Mouse (Mus musculus) T-helper 2 cell (primary cell): ENCODE results near the gene Oat.

Experiments used
- in situ Hi-C: fragments of 300-600 bp; cut with MboI, MseI; formaldehyde crosslinking; loops from one replicate; pipeline ENCODE4 v1.15.1; 2025; ENCODE audit warnings: high pct_unique_total_duplicates

Gene Oat

DNA sequence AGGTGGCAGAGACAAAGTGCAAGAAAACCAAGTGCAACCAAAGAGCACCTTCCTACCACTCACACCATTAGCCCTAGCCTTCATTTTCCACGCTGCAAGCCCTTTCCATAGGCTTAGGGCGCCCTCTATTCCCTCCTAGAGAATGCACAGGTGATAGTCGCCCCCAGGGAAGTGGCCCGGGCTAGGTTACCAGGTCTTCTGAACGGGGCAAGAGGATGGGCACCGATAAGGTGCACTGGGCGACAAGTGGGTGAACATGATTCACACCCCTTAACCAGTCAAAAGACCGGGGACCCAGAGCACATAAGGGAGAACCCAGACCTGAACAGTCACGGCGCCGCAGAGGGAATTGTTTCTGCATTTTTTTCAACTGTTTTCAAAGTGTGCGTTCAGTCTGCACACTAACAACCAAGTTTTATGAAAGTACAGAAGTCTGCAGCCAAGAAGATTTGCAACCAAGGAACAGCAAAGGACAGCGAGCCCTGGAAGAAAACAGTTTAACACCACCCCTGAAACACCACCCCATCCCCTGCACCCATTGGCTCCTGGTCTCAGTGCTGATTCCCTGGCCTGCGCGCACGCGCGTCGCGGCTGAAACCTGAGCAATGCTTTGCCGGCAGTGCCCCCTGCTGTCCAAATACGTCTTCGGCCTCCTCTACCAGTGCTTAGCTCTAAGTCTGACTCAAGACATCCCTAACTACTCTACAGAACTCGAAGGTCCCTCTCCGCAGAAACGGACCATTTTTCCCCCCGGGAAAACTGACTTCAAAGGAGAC, 24.7 kb downstream of the Oat start:
- in situ Hi-C loops: no loop called here

DNA sequence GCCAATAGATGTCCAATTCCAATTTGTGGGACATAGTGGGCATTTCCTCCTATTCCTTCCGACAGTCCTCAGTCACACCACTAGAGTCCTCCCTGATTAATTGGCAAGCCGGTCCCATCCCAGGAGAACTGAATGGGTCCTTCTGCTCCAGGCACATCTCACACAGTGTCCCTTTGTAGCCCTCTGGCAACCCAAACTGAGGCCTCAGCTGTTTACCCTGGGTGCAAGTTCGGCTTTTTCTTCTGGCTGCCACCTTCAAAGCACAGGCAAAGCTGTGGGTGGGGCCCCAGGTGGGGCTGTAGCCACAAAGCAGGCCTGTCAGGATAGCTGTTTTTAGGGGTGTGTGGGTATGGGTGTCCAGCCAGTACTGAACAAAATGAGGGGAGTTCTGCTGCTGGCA, 29.1 kb downstream of the Oat start:
- in situ Hi-C loops: loop anchor here (10.0 kb wide), 1 partner anchor 322 kb away; no protein-coding TSS in a partner anchor

DNA sequence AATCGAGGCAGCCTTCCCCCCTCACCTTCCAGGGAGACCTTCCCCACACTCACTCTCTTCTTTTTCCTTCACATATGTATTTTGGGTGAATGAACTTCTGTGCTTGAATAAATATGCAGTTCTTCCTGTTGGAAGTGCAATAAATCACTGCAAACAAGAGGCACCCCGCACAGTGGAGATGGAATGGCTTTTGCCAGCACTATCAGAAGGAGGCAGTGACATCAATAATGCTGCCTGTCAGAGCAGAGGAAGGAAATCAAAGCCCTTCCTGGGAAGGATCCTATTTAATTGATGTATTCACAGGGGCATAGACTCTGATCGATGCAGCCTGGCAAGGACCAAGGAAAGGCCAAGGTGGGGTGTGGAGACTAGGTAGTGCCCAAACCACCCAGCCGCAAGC, 33.8 kb downstream of the Oat start:
- in situ Hi-C loops: loop anchor here (10.0 kb wide), 1 partner anchor 318 kb away; no protein-coding TSS in a partner anchor

DNA sequence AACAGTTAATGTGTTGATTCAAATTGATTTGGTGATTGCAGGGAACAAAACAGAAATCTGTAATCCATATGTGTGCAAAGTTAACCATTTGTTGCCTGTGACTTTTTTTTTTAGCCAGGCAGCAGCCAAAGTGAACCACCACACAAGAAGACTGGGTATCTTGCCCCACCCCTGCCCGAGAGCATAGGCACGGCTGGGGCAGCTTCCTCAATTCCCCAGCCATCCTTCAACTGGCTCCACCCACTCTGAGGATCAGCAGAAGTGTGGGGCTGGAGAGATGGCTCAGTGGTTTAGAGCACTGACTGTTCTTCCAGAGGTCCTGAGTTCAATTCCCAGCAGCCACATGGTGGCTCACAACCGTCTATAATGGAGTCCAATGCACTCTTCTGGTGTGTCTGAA, 34.6 kb downstream of the Oat start:
- in situ Hi-C loops: loop anchor here (10.0 kb wide), 1 partner anchor 317 kb away; no protein-coding TSS in a partner anchor

DNA sequence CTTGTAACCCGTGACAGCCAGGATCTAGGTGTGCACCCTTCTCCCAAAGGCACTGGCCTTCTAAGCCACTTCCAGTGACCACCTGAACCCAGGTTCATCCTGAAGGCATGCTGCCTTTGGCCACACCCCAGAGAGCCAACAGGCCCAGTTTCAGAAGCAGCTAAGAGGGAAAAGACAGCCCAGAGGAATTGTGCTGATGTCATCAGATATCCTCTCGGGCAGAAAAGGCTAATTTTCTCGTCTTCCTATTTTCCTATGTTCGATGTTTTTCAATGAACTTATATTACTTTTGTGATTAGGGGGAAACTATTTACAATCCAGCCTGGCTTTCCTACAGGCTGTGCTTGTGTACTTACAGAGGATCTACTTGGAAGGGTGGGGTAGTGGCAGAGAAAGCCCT, 35.6 kb downstream of the Oat start:
- in situ Hi-C loops: loop anchor here (10.0 kb wide), 1 partner anchor 316 kb away; no protein-coding TSS in a partner anchor

DNA sequence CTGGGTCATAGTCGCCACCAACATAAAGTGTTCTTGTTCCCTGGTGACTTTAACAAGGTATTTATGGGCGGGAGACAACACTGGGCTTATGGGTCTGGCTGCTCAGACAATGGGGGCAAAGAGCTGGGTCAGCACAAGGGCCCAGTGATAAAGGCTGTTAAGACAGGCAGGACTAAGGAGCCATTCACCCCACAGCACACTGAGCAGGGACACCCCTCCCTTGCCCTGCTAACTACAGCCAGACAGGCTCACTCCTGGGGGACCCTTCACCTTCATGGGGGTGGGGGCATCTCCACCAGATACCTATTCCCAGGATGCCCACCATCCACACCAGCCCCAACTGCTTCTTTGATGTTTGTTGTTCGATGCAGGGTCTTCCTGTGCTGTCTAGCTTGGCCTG, 47.0 kb downstream of the Oat start:
- in situ Hi-C loops: no loop called here

DNA sequence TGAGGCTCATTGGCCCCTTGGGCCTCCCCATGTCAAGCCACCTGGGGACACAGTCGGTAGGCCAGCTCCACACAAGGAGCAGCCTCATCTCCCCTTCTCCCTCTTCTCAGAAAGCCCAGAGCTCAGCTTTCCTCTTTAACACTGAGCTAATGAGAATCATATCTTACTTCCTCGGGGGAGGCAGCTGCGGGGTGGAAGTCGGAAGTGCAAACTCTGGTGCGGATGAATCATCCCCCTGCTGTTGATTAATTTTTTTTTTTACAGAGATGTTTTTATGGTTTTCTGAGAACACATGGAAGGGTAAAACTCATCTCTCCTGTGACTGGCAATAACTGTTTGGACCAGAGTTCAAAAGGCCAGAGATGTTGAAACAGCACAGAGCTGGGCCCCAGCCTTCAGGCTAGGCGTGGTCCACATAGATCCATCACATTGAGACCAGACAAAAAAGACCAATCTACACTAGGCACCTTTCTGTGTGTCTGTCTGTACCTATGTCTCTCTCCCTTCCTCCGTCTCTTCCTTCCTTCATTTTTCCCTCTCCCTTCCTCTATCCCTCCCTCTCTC, 62.7 kb downstream of the Oat start:
- in situ Hi-C loops: no loop called here

DNA sequence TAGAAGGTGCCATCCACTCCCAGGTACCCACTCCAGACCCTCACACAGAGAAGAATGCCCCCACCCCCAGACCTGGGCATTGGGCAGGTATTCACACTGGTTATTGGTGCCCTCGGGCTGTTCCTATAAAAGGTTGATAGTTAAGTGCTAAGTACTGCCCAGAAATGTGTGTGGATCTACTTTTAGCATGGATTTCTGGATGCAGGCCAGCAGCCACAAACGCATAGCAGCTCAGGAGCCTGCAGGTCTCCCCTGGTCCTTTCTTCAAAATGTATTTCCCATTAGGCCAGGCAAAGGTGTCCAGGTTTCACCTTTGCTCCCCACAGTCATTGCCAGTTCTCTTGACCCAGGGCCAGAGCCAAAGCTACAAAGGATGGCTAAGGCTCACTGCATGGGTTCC, 67.1 kb downstream of the Oat start:
- in situ Hi-C loops: no loop called here
